Mouse (Mus musculus): ENCODE data around the gene Erich3. TPM values are rescaled to one million over a fixed set of nuclear protein-coding genes. Genes with fewer than 3 reads are reported as not detected.

The Erich3 gene
- total RNA-seq, 2 experiments from 2014 or later, result 0.04 TPM; not detected in 1

GRCm38 (mm10) chr3:154763374-154763773, 99.7 kb downstream of the Erich3 start:
- ATAC-seq (ENCODE audit: poor library complexity, severe bottlenecking), result no peak

- ATAC-seq (ENCODE audit: poor library complexity, severe bottlenecking), result no peak
Measured at GRCm38 (mm10) chr3:154764115-154764514, 100.5 kb downstream of the Erich3 start.

GRCm38 (mm10) chr3:154766321-154766720, 102.7 kb downstream of the Erich3 start:
- no peak for ATAC-seq (ENCODE audit: poor library complexity, severe bottlenecking)

- no peak for ATAC-seq (ENCODE audit: poor library complexity, severe bottlenecking)
Measured at GRCm38 (mm10) chr3:154771651-154772050, 108.0 kb downstream of the Erich3 start.

- ATAC-seq (ENCODE audit: poor library complexity, severe bottlenecking), result no peak
Measured at GRCm38 (mm10) chr3:154778836-154779595, 115.4 kb downstream of the Erich3 start.

GRCm38 (mm10) chr3:154786354-154786753, 122.7 kb downstream of the Erich3 start:
- no peak for ATAC-seq (ENCODE audit: poor library complexity, severe bottlenecking)

- no peak for ATAC-seq (ENCODE audit: poor library complexity, severe bottlenecking)
Measured at GRCm38 (mm10) chr3:154787611-154788010, 124.0 kb downstream of the Erich3 start.

GRCm38 (mm10) chr3:154793571-154793970, 129.9 kb downstream of the Erich3 start:
- no peak for ATAC-seq (ENCODE audit: poor library complexity, severe bottlenecking)

GRCm38 (mm10) chr3:154798806-154799205, 135.1 kb downstream of the Erich3 start:
- no peak for ATAC-seq (ENCODE audit: poor library complexity, severe bottlenecking)

GRCm38 (mm10) chr3:154800454-154800853, 136.8 kb downstream of the Erich3 start:
- no peak for ATAC-seq (ENCODE audit: poor library complexity, severe bottlenecking)

- no peak for ATAC-seq (ENCODE audit: poor library complexity, severe bottlenecking)
Measured at GRCm38 (mm10) chr3:154800888-154801429, 137.3 kb downstream of the Erich3 start.

GRCm38 (mm10) chr3:154806626-154807025, 143.0 kb downstream of the Erich3 start:
- ATAC-seq (ENCODE audit: poor library complexity, severe bottlenecking), result no peak

GRCm38 (mm10) chr3:154810273-154810870, 146.7 kb downstream of the Erich3 start:
- no peak for ATAC-seq (ENCODE audit: poor library complexity, severe bottlenecking)

GRCm38 (mm10) chr3:154811281-154811680, 147.6 kb downstream of the Erich3 start:
- no peak for ATAC-seq (ENCODE audit: poor library complexity, severe bottlenecking)

- ATAC-seq (ENCODE audit: poor library complexity, severe bottlenecking), result no peak
Measured at GRCm38 (mm10) chr3:154811833-154812232, 148.2 kb downstream of the Erich3 start.

- no peak for ATAC-seq (ENCODE audit: poor library complexity, severe bottlenecking)
Measured at GRCm38 (mm10) chr3:154812893-154813292, 149.2 kb downstream of the Erich3 start.

GRCm38 (mm10) chr3:154815606-154816005, 151.9 kb downstream of the Erich3 start:
- no peak for ATAC-seq (ENCODE audit: poor library complexity, severe bottlenecking)

GRCm38 (mm10) chr3:154816231-154816630, 152.6 kb downstream of the Erich3 start:
- no peak for ATAC-seq (ENCODE audit: poor library complexity, severe bottlenecking)

GRCm38 (mm10) chr3:154816801-154817625, 153.4 kb downstream of the Erich3 start:
- ATAC-seq (ENCODE audit: poor library complexity, severe bottlenecking), result no peak
